Mouse (Mus musculus): ENCODE measurements around the gene Prkab1.

DNA sequence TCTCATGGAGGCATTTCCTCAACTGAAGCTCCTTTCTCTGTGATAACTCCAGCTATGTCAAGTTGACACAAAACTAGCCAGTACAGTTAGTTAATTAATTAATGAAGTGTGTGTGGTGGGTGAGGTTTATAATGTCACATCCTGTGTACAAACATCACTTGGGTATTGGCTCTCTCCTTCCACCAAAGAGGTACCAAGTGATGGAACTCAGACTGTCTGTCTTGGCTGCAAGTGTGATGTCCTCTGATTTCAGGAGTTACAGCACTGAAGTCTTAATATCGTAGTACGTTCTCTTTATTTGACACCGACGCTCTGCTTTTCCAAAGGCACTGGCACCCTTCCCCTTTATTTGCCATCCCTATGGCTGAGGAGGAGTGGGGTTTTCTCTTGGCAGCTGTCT is 45.3 kb upstream of the Prkab1 start:
- no peak for TF ChIP-seq CTCF (IDR thresholded peaks at IDR 0.05; ENCODE audit: low read depth, low read length)
- TF ChIP-seq POLR2A (IDR thresholded peaks at IDR 0.05; ENCODE audit: borderline replicate concordance, low read depth, low read length), result no peak
